13 mouse cellular contexts compared by ENCODE assay signal in the genomic region with DNA sequence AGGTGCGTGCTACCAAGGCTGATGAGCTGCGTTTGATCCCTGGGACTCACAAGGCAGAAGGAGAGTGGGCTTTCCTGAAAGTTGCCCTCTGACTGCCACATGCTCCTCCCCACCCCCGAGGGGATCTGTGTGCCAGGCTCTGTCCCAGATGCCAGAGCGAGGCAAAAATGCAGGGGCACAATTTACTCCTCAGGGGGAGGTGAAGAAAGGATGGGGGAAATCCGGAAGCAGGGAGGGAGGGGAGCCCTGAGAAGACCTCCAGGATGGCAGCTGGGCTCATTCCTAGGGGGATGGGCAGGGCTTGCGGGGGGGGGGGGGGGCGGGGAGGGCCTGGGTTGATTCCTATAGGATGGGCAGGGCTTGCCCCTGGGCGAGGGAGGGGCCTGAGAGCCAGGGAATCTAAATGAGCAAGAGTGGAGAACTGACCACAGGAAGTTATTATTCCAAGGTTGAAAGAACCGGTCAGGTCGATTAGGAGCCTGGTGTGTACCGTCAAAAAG.
DNase-seq lines count a peak whose midpoint lies in the region; ATAC-seq and TF ChIP-seq lines count a peak whose summit lies in the region.
"Had no signal": no experiment of that assay in that cellular context is flagged by ENCODE, and none has a peak within 500 bp of the region (broad histone marks: within the 10 kb centered on the region; RNA-seq: fewer than 3 reads in every experiment).

No protein-coding gene starts in this region.

- H3K4me1 ChIP-seq in hindbrain, embryonic 12.5 days: peaks cover 5% of the 10 kb centered on the region
- peaks cover 5% of the 10 kb centered on the region for H3K4me1 ChIP-seq in hindbrain, embryonic 13.5 days (replicated peaks)
- H3K4me1 ChIP-seq in E14TG2a.4 (replicated peaks; ENCODE audit: low read depth, low read length): peaks cover 43% of the 10 kb centered on the region
- no peaks in the 10 kb centered on the region for H3K4me1 ChIP-seq in embryonic facial prominence, embryonic 14.5 days (ENCODE audit: control insufficient read depth, insufficient read depth, low read length)
- H3K4me1 ChIP-seq in intestine, postnatal 0 days (replicated peaks; ENCODE audit: control insufficient read depth, insufficient read depth, low read length): no peaks in the 10 kb centered on the region; the same call in 1 of the 2 replicates

- no peak overlapping the region for H3K9ac ChIP-seq in hindbrain, embryonic 12.5 days
- H3K9ac ChIP-seq in hindbrain, embryonic 13.5 days: no peak overlapping the region
- peak overlapping the region; percentile 16; the same call in 1 of the 2 replicates for H3K9ac ChIP-seq in embryonic facial prominence, embryonic 14.5 days (ENCODE audit: low read depth, low read length)
- no peak overlapping the region for H3K9ac ChIP-seq in intestine, postnatal 0 days (ENCODE audit: low read depth, low read length)
- H3K9ac ChIP-seq: embryonic facial prominence, embryonic 12.5 days; forebrain, postnatal 0 days had no signal

- H3K4me2 ChIP-seq in hindbrain, embryonic 12.5 days (replicated peaks): no peak overlapping the region
- no peak overlapping the region for H3K4me2 ChIP-seq in hindbrain, embryonic 13.5 days
- H3K4me2 ChIP-seq in embryonic facial prominence, embryonic 14.5 days (ENCODE audit: low read depth, low read length): no peak overlapping the region
- H3K4me2 ChIP-seq in intestine, postnatal 0 days (replicated peaks; ENCODE audit: low read depth): no peak overlapping the region
- H3K4me2 ChIP-seq: embryonic facial prominence, embryonic 12.5 days had no signal

- peak; percentile 31 for DNase-seq in ES-CJ7 (ENCODE audit: low read depth, low spot score)
- DNase-seq in embryonic facial prominence, embryonic 14.5 days (ENCODE audit: low spot score): no peak
- no peak for DNase-seq in gastrocnemius, adult 2 months
- DNase-seq: adrenal gland, postnatal 25 days; forebrain, postnatal 0 days; gastrocnemius, postnatal 14 days; kidney, adult 18-20 months; thymus, postnatal 36 days had no signal

- no peak overlapping the region for H3K27ac ChIP-seq in hindbrain, embryonic 12.5 days
- no peak overlapping the region for H3K27ac ChIP-seq in hindbrain, embryonic 13.5 days
- H3K27ac ChIP-seq in embryonic facial prominence, embryonic 14.5 days (replicated peaks; ENCODE audit: low read depth, low read length): no peak overlapping the region
- H3K27ac ChIP-seq in gastrocnemius, adult 2 months: no peak overlapping the region
- no peak overlapping the region for H3K27ac ChIP-seq in intestine, postnatal 0 days (ENCODE audit: low read depth, low read length)
- H3K27ac ChIP-seq: embryonic facial prominence, embryonic 12.5 days had no signal

- no peaks in the 10 kb centered on the region for H3K9me3 ChIP-seq in hindbrain, embryonic 12.5 days (replicated peaks)
- H3K9me3 ChIP-seq in hindbrain, embryonic 13.5 days: no peaks in the 10 kb centered on the region
- no peaks in the 10 kb centered on the region for H3K9me3 ChIP-seq in E14TG2a.4 (ENCODE audit: low read length)
- H3K9me3 ChIP-seq in embryonic facial prominence, embryonic 14.5 days (ENCODE audit: control insufficient read depth, low read length): no peaks in the 10 kb centered on the region
- H3K9me3 ChIP-seq in intestine, postnatal 0 days (ENCODE audit: control insufficient read depth): no peaks in the 10 kb centered on the region
- H3K9me3 ChIP-seq: embryonic facial prominence, embryonic 12.5 days had no signal

- intact Hi-C loops in gastrocnemius, adult 2 months (cut with DNase I): no loop called here

- WGBS in hindbrain, embryonic 12.5 days: 25% methylated on average over 9 of the region's 11 CpGs
- 26% methylated on average over 9 of the region's 11 CpGs for WGBS in hindbrain, embryonic 13.5 days
- 21% methylated on average over 9 of the region's 11 CpGs for WGBS in embryonic facial prominence, embryonic 14.5 days
- WGBS in intestine, postnatal 0 days: 39% methylated on average over 9 of the region's 11 CpGs

- no peaks in the 10 kb centered on the region for H3K27me3 ChIP-seq in hindbrain, embryonic 12.5 days
- no peaks in the 10 kb centered on the region for H3K27me3 ChIP-seq in hindbrain, embryonic 13.5 days
- no peaks in the 10 kb centered on the region for H3K27me3 ChIP-seq in E14TG2a.4 (ENCODE audit: insufficient read depth, low read length)
- H3K27me3 ChIP-seq in embryonic facial prominence, embryonic 14.5 days (replicated peaks; ENCODE audit: control insufficient read depth, insufficient read depth, low read length): no peaks in the 10 kb centered on the region
- no peaks in the 10 kb centered on the region for H3K27me3 ChIP-seq in intestine, postnatal 0 days (replicated peaks; ENCODE audit: control insufficient read depth, insufficient read depth, low read length)
- H3K27me3 ChIP-seq: embryonic facial prominence, embryonic 12.5 days had no signal

- 0 out of 2 replicates have a peak, but pooled peaks have one; percentile 43 for ATAC-seq in hindbrain, embryonic 12.5 days (ENCODE audit: low FRiP score)
- ATAC-seq in hindbrain, embryonic 13.5 days (ENCODE audit: low FRiP score): no peak
- ATAC-seq in embryonic facial prominence, embryonic 14.5 days (ENCODE audit: low read depth): no peak
- ATAC-seq in intestine, postnatal 0 days: no peak
- ATAC-seq: forebrain, postnatal 0 days had no signal

- TF ChIP-seq CTCF in E14TG2a.4 (conservative IDR thresholded peaks at IDR 0.05; ENCODE audit: low read length): no peak
- TF ChIP-seq CTCF in gastrocnemius, adult 2 months (IDR thresholded peaks at IDR 0.05): no peak
- TF ChIP-seq CTCF in intestine, postnatal 0 days (IDR thresholded peaks at IDR 0.05; ENCODE audit: low read depth): no peak

- no peaks in the 10 kb centered on the region for H3K36me3 ChIP-seq in hindbrain, embryonic 12.5 days
- no peaks in the 10 kb centered on the region for H3K36me3 ChIP-seq in hindbrain, embryonic 13.5 days
- H3K36me3 ChIP-seq in E14TG2a.4 (ENCODE audit: insufficient read depth, low read length): no peaks in the 10 kb centered on the region
- H3K36me3 ChIP-seq in embryonic facial prominence, embryonic 14.5 days (ENCODE audit: control insufficient read depth, insufficient read depth, low read length): no peaks in the 10 kb centered on the region
- no peaks in the 10 kb centered on the region for H3K36me3 ChIP-seq in intestine, postnatal 0 days (ENCODE audit: control insufficient read depth, insufficient read depth)
- H3K36me3 ChIP-seq: embryonic facial prominence, embryonic 12.5 days had no signal

- no peak overlapping the region for H3K4me3 ChIP-seq in hindbrain, embryonic 12.5 days
- H3K4me3 ChIP-seq in hindbrain, embryonic 13.5 days: no peak overlapping the region
- peak overlapping the region; percentile 56 for H3K4me3 ChIP-seq in E14TG2a.4 (replicated peaks; ENCODE audit: low read length)
- no peak overlapping the region for H3K4me3 ChIP-seq in embryonic facial prominence, embryonic 14.5 days (ENCODE audit: low read depth, low read length)
- H3K4me3 ChIP-seq in gastrocnemius, adult 2 months: no peak overlapping the region
- H3K4me3 ChIP-seq in intestine, postnatal 0 days (ENCODE audit: low read depth, low read length): no peak overlapping the region
- H3K4me3 ChIP-seq: embryonic facial prominence, embryonic 12.5 days had no signal
